In the genomic region with DNA sequence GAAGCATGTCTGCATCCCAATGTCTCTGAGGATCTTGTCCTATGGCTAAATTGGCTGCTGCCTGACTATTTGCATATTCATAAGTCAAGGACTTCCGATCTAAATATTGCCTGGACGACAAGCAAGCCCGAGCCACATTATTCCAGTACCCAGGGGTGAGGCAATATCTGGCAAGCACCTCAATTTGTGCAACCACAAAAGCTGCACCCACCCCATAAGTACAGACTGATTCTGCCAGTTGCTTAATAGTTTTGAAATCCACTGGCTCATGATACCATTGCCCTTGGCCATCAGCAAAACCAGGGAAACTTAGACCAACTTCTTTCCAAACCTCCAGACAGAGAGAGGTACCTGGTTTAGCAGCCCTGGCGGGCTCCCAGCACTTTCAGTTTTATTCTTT, we compare ENCODE assay signal across 3 mouse cellular contexts. TPM values are rescaled to one million over a fixed set of nuclear protein-coding genes. Genes with fewer than 3 reads are reported as not detected.
"Had no signal": no experiment of that assay in that cellular context is flagged by ENCODE, and none has a peak within 500 bp of the region (broad histone marks: within the 10 kb centered on the region; RNA-seq: fewer than 3 reads in every experiment).

No protein-coding gene starts in this region.

RNA-seq across cellular contexts. Expression of a gene that starts 45.1 kb away (rescaled TPM):
- total RNA-seq: monocyte, adult 5-6 weeks had no signal

RNA-seq across cellular contexts. Expression of a gene that starts 52.1 kb away (rescaled TPM):
- total RNA-seq: monocyte, adult 5-6 weeks; neutrophil, adult 5-6 weeks had no signal
- polyA plus RNA-seq: liver, embryonic 15.5 days had no signal
